Mouse (Mus musculus) lung, adult 2 months (tissue): ENCODE data around the gene 4930539E08Rik.

Experiments used
- CTCF ChIP-seq: fragments of 200-500 bp; IDR thresholded peaks from 2 replicates; pipeline ENCODE4 v1.5.1; 2011; ENCODE audit warnings: mild to moderate bottlenecking, low read length, control low read depth; ENCODE audit not compliant: insufficient read depth
- POLR2A ChIP-seq: fragments of 200-500 bp; IDR thresholded peaks from 2 replicates; pipeline ENCODE4 v1.6.1; 2011; ENCODE audit warnings: low read depth, mild to moderate bottlenecking, control low read depth, low read length, borderline replicate concordance; ENCODE audit errors: extremely low read depth

GRCm38 (mm10) chr17:28866921-28867320 is 48.2 kb downstream of the 4930539E08Rik start:
- no peak for TF ChIP-seq POLR2A
- TF ChIP-seq CTCF: no peak
